Mouse (Mus musculus): ENCODE results near the gene Arhgef28. TPM values are rescaled to one million over a fixed set of nuclear protein-coding genes. Genes with fewer than 3 reads are reported as not detected.

Gene Arhgef28
- total and polyA plus RNA-seq, 2 experiments from 2014 or later: 33.9 to 38.7 TPM

- Histone ChIP-seq H3K4me1 (ENCODE audit: insufficient read depth) (no peaks in the 10 kb centered on the region), H3K9me3 (ENCODE audit: low read length) (no peaks in the 10 kb centered on the region), H3K4me2 (ENCODE audit: low read depth) (no peak overlapping the region), H3K27ac (ENCODE audit: low read depth, low read length) (no peak overlapping the region), H3K4me3 (ENCODE audit: low read depth, low read length) (no peak overlapping the region), H3K36me3 (ENCODE audit: insufficient read depth) (no peaks in the 10 kb centered on the region), H3K27me3 (ENCODE audit: insufficient read depth, low read length) (no peaks in the 10 kb centered on the region), H3K9ac (no peak overlapping the region)
- 77% methylated on average over 6 of the region's 6 CpGs for WGBS
- DNase-seq (no peak), ATAC-seq (no peak)
- no peak for TF ChIP-seq CTCF (IDR thresholded peaks at IDR 0.05; ENCODE audit: low read depth)
These were observed 265.1 kb downstream of the Arhgef28 start for GRCm38 (mm10) chr13:97941099-97941498.

GRCm38 (mm10) chr13:97939433-97940160, 266.6 kb downstream of the Arhgef28 start:
- Histone ChIP-seq H3K27ac (ENCODE audit: low read depth, low read length) (no peak overlapping the region), H3K4me2 (ENCODE audit: low read depth) (no peak overlapping the region), H3K9ac (no peak overlapping the region), H3K9me3 (ENCODE audit: low read length) (no peaks in the 10 kb centered on the region), H3K4me3 (ENCODE audit: low read depth, low read length) (no peak overlapping the region), H3K27me3 (ENCODE audit: insufficient read depth, low read length) (no peaks in the 10 kb centered on the region), H3K36me3 (ENCODE audit: insufficient read depth) (no peaks in the 10 kb centered on the region), H3K4me1 (ENCODE audit: insufficient read depth) (no peaks in the 10 kb centered on the region)
- TF ChIP-seq CTCF (IDR thresholded peaks at IDR 0.05; ENCODE audit: low read depth): peak; percentile 58
- 64% methylated on average over 15 of the region's 15 CpGs for WGBS
- ATAC-seq (peak; percentile 40; the same call in 1 of the 2 replicates), DNase-seq (peak; percentile 47)

GRCm38 (mm10) chr13:97938596-97939297, 267.5 kb downstream of the Arhgef28 start:
- peak; percentile 96 for TF ChIP-seq CTCF (IDR thresholded peaks at IDR 0.05; ENCODE audit: low read depth)
- DNase-seq: peak; percentile 94
- Histone ChIP-seq H3K4me1 (ENCODE audit: insufficient read depth) (no peaks in the 10 kb centered on the region), H3K9ac (no peak overlapping the region), H3K27me3 (ENCODE audit: insufficient read depth, low read length) (no peaks in the 10 kb centered on the region), H3K4me3 (ENCODE audit: low read depth, low read length) (no peak overlapping the region), H3K9me3 (ENCODE audit: low read length) (no peaks in the 10 kb centered on the region), H3K4me2 (ENCODE audit: low read depth) (no peak overlapping the region), H3K36me3 (ENCODE audit: insufficient read depth) (no peaks in the 10 kb centered on the region), H3K27ac (ENCODE audit: low read depth, low read length) (no peak overlapping the region)
- WGBS: 31% methylated on average over 18 of the region's 18 CpGs
- ATAC-seq: peak; percentile 79

- Histone ChIP-seq H3K4me2 (ENCODE audit: low read depth) (no peak overlapping the region), H3K36me3 (ENCODE audit: insufficient read depth) (no peaks in the 10 kb centered on the region), H3K4me3 (ENCODE audit: low read depth, low read length) (no peak overlapping the region), H3K4me1 (ENCODE audit: insufficient read depth) (no peaks in the 10 kb centered on the region), H3K27ac (ENCODE audit: low read depth, low read length) (no peak overlapping the region), H3K9ac (no peak overlapping the region), H3K27me3 (ENCODE audit: insufficient read depth, low read length) (no peaks in the 10 kb centered on the region), H3K9me3 (ENCODE audit: low read length) (no peaks in the 10 kb centered on the region)
- peak; percentile 66; the same call in 1 of the 2 replicates for ATAC-seq
- DNase-seq: peak; percentile 88
- 15% methylated on average over 7 of the region's 7 CpGs for WGBS
- TF ChIP-seq CTCF (IDR thresholded peaks at IDR 0.05; ENCODE audit: low read depth): peak; percentile 82
These were observed 268.3 kb downstream of the Arhgef28 start for GRCm38 (mm10) chr13:97937919-97938318.

- no peak for TF ChIP-seq CTCF (IDR thresholded peaks at IDR 0.05; ENCODE audit: low read depth)
- H3K4me3 ChIP-seq (ENCODE audit: low read depth, low read length): no peak overlapping the region
- ATAC-seq (no peak), DNase-seq (no peak)
- H3K4me1 ChIP-seq (ENCODE audit: insufficient read depth): no peaks in the 10 kb centered on the region
- no peaks in the 10 kb centered on the region for H3K27me3 ChIP-seq (ENCODE audit: insufficient read depth, low read length)
- H3K27ac ChIP-seq (ENCODE audit: low read depth, low read length): no peak overlapping the region
- 35% methylated on average over 8 of the region's 8 CpGs for WGBS
- no peak overlapping the region for H3K4me2 ChIP-seq (ENCODE audit: low read depth)
- H3K9ac ChIP-seq: no peak overlapping the region
- H3K36me3 ChIP-seq (ENCODE audit: insufficient read depth): no peaks in the 10 kb centered on the region
- H3K9me3 ChIP-seq (ENCODE audit: low read length): no peaks in the 10 kb centered on the region
These were observed 278.1 kb downstream of the Arhgef28 start for GRCm38 (mm10) chr13:97928135-97928497.

GRCm38 (mm10) chr13:97927376-97928134, 278.7 kb downstream of the Arhgef28 start:
- Histone ChIP-seq H3K4me1 (ENCODE audit: insufficient read depth) (no peaks in the 10 kb centered on the region), H3K9me3 (ENCODE audit: low read length) (no peaks in the 10 kb centered on the region), H3K27me3 (ENCODE audit: insufficient read depth, low read length) (no peaks in the 10 kb centered on the region), H3K4me2 (ENCODE audit: low read depth) (no peak overlapping the region), H3K9ac (no peak overlapping the region), H3K27ac (ENCODE audit: low read depth, low read length) (no peak overlapping the region), H3K4me3 (ENCODE audit: low read depth, low read length) (no peak overlapping the region), H3K36me3 (ENCODE audit: insufficient read depth) (no peaks in the 10 kb centered on the region)
- TF ChIP-seq CTCF (IDR thresholded peaks at IDR 0.05; ENCODE audit: low read depth): no peak
- ATAC-seq (no peak), DNase-seq (no peak)
- WGBS: 59% methylated on average over 14 of the region's 14 CpGs

Measured in forebrain, postnatal 0 days (tissue).